Mouse (Mus musculus) heart, embryonic 13.5 days (tissue): ENCODE measurements around the gene Med24. TPM values are rescaled to one million over a fixed set of nuclear protein-coding genes. Genes with fewer than 3 reads are reported as not detected.

Experiments used
- ATAC-seq: fragments of 200-750 bp; cut with Nextera tagmentation; 2 replicates; pipeline ENCODE4 v1.8.0; 2017; ENCODE audit warnings: moderate TSS enrichment; ENCODE audit not compliant: insufficient number of reproducible peaks, low FRiP score, low TSS enrichment; ENCODE audit errors: extremely low read depth
- H3K27ac ChIP-seq: fragments of 300-500 bp; sonication (generic); replicated peaks from 2 replicates; pipeline ENCODE4 v1.5.1; 2015; ENCODE audit warnings: moderate library complexity, mild to moderate bottlenecking, inconsistent platforms
- H3K27me3 ChIP-seq: fragments of 300-500 bp; sonication (generic); replicated peaks from 2 replicates; pipeline ENCODE4 v1.6.1; 2015; ENCODE audit warnings: mild to moderate bottlenecking, inconsistent platforms
- H3K36me3 ChIP-seq: fragments of 300-500 bp; sonication (generic); 2 replicates; pipeline ENCODE4 v1.6.1; 2015; ENCODE audit warnings: mild to moderate bottlenecking, inconsistent platforms
- H3K4me1 ChIP-seq: fragments of 300-500 bp; sonication (generic); 2 replicates; pipeline ENCODE4 v1.6.1; 2015; ENCODE audit warnings: inconsistent platforms
- H3K4me2 ChIP-seq: fragments of 300-500 bp; sonication (generic); 2 replicates; pipeline ENCODE4 v1.6.1; 2015; ENCODE audit warnings: inconsistent platforms, mild to moderate bottlenecking, moderate library complexity
- H3K4me3 ChIP-seq: fragments of 300-500 bp; sonication (generic); 2 replicates; pipeline ENCODE4 v1.5.1; 2015; ENCODE audit warnings: moderate library complexity, mild to moderate bottlenecking, inconsistent platforms
- H3K9ac ChIP-seq: fragments of 300-500 bp; sonication (generic); 2 replicates; pipeline ENCODE4 v1.6.1; 2015; ENCODE audit warnings: inconsistent platforms, mild to moderate bottlenecking, moderate library complexity
- H3K9me3 ChIP-seq: fragments of 300-500 bp; sonication (generic); 2 replicates; pipeline ENCODE4 v1.6.1; 2016; ENCODE audit warnings: inconsistent platforms
- WGBS: fragments of 180-500 bp; shearing (Covaris S2); methylation state at CpG from one replicate; pipeline ENCODE4 v1.1.7; 2015; ENCODE audit warnings: mixed read lengths; 5-methylcytosine and 5-hydroxymethylcytosine counted together
- polyA plus RNA-seq: library from polyadenylated mRNA; unstranded; fragments of >200 nt; fragmentation: Nextera tagmentation; extraction: Ambion mirVana; gene quantifications from 2 replicates; pipeline ENCODE4 v1.2.1, GENCODE M21; 2015

Med24 gene
- polyA plus RNA-seq, 1 experiment from 2014 or later: 37.4 TPM

DNA sequence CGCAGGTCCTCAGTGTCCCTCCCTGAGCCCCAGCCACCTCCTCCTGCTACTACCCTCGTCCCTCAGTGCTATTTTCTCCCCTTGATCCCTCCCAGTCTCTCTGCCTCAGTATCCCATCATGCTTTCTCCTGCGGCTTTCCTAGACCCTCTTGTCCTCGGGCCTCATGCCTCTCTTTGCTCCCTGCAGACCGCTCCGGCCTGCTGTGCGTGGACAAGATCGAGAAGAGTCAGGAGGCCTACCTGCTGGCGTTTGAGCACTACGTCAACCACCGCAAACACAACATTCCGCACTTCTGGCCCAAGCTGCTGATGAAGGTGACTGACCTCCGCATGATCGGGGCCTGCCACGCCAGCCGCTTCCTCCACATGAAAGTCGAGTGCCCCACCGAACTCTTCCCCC lies 34.9 kb upstream of the Med24 start:
- peaks cover 60% of the 10 kb centered on the region for H3K4me1 ChIP-seq

DNA sequence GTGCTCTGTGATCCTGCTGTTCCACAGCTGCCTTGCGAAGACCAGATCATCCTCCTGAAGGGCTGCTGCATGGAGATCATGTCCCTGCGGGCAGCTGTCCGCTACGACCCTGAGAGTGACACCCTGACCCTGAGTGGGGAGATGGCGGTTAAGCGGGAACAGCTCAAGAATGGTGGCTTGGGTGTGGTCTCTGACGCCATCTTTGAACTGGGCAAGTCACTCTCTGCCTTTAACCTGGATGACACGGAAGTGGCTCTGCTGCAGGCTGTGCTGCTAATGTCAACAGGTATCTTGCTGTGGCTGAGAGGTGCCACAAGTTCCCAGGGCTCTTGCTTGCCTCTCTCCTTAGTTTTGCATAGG lies 34.2 kb upstream of the Med24 start:
- no peak overlapping the region; the same call in 1 of the 2 replicates for H3K27ac ChIP-seq
- no peak for ATAC-seq
- H3K4me1 ChIP-seq: peaks cover 54% of the 10 kb centered on the region
- peaks cover 72% of the 10 kb centered on the region for H3K36me3 ChIP-seq
- H3K27me3 ChIP-seq: no peaks in the 10 kb centered on the region
- 83% methylated on average over 8 of the region's 8 CpGs for WGBS
- no peak overlapping the region for H3K4me2 ChIP-seq
- no peaks in the 10 kb centered on the region for H3K9me3 ChIP-seq
- H3K4me3 ChIP-seq: no peak overlapping the region
- H3K9ac ChIP-seq: no peak overlapping the region

More for the DNA sequence above, 34.9 kb upstream of the Med24 start:
- H3K4me2 ChIP-seq: no peak overlapping the region
- H3K27me3 ChIP-seq: no peaks in the 10 kb centered on the region
- H3K27ac ChIP-seq: no peak overlapping the region
- ATAC-seq: no peak
- peak overlapping the region; percentile 33; the same call in 1 of the 2 replicates for H3K9ac ChIP-seq
- 85% methylated on average over 18 of the region's 18 CpGs for WGBS
- H3K9me3 ChIP-seq: no peaks in the 10 kb centered on the region
- H3K4me3 ChIP-seq: no peak overlapping the region
- H3K36me3 ChIP-seq: peaks cover 72% of the 10 kb centered on the region

DNA sequence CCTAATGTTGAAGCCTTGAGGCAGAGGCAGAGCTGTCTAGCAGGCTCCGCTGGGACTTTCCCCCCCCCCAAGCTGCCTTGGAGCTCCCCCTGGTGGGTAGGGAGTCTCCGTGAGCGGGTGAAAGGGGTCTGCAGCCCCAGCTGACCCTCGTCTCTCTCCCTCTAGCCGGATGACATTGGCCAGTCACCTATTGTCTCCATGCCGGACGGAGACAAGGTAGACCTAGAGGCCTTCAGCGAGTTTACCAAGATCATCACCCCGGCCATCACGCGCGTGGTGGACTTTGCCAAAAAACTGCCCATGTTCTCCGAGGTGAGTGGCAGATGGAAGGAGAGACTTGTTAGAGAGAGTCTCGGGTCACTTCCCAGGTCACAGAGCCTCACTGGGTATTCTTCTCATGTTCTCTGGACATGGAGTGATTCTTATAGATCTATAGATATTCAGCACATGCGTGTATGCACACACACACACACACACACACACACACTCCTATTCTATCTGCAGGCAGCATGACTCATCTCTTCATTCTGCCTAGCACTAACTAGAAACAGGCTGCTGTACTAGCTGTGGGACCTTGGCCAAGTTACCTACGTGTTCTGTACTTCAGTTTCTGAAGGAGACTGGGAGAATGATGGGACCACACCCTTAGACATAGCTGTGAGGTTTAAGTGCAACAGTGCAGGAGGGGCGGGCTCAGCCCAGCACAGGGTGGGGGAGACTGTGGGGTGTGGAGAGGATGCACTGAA lies 33.7 kb upstream of the Med24 start:
- Histone ChIP-seq H3K27ac (peak overlapping the region; percentile 21; the same call in 1 of the 2 replicates), H3K36me3 (peaks cover 74% of the 10 kb centered on the region), H3K9me3 (no peaks in the 10 kb centered on the region), H3K4me3 (no peak overlapping the region), H3K4me1 (peaks cover 48% of the 10 kb centered on the region), H3K4me2 (no peak overlapping the region), H3K9ac (no peak overlapping the region), H3K27me3 (no peaks in the 10 kb centered on the region)
- ATAC-seq: no peak
- 59% methylated on average over 17 of the region's 17 CpGs for WGBS

DNA sequence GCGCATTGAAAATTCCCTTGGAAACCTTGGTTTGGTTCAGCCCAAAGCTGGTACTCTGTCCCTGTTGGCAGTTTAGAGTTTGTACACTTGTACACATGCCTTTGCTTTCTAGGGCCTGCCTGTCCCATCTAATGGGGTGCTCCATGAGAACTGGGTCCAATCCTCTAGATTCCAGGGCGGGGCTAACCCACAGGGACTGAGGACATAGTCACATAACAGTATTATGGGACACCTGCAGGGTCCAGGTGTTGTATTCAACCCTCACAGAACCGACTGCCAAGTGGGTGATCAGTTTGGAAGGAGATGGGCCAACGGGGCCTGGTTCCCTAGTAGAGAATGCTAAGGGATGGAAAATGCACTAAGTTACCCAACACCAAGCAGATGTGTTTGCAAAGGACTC lies 32.7 kb upstream of the Med24 start:
- Histone ChIP-seq H3K4me2 (no peak overlapping the region), H3K9me3 (no peaks in the 10 kb centered on the region), H3K36me3 (peaks cover 84% of the 10 kb centered on the region), H3K27ac (no peak overlapping the region), H3K4me3 (no peak overlapping the region), H3K4me1 (peaks cover 38% of the 10 kb centered on the region), H3K9ac (peak overlapping the region; percentile 4; the same call in 1 of the 2 replicates), H3K27me3 (no peaks in the 10 kb centered on the region)
- no peak for ATAC-seq
- 88% methylated on average over 4 of the region's 4 CpGs for WGBS

- H3K4me2 ChIP-seq: no peak overlapping the region
- no peak overlapping the region; the same call in 1 of the 2 replicates for H3K9ac ChIP-seq
- H3K9me3 ChIP-seq: no peaks in the 10 kb centered on the region
- no peaks in the 10 kb centered on the region for H3K27me3 ChIP-seq
- ATAC-seq: no peak
- H3K4me3 ChIP-seq: no peak overlapping the region
- H3K36me3 ChIP-seq: peaks cover 69% of the 10 kb centered on the region
- H3K4me1 ChIP-seq: peaks cover 49% of the 10 kb centered on the region
- WGBS: 70% methylated on average over 12 of the region's 12 CpGs
- H3K27ac ChIP-seq: no peak overlapping the region
Observed at GRCm38 (mm10) chr11:98756711-98757110, 27.5 kb upstream of the Med24 start.

DNA sequence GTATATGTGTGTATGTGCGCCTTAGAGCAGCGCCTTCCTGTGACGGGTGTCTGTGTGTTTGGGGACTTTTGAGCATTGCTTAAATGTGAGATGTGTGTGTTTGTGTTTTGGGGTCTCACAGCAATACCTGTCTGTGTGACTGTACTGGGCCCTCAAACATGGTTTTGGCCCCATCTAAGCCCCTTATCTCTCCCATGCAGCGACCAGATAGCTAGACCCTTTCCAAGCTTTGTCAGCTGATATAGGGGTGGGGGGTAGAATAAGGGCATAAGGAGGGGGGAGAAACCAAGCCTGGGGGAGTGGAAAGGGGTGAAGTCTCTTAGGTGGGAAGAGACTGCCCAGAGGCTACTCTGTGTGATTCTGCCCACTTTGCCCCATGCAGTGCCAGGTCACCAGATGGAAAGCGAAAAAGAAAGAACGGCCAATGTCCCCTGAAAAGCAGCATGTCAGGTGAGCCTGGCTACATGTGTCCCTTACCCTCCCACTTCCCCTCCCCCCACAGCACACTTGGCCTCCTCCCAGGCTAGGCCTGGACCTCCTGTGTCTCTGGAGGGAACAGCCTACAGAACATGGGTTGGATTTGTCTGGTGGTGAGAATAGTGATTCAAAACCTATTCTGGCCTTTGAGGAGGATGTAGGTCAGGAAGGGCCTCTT lies 26.6 kb upstream of the Med24 start:
- H3K4me3 ChIP-seq: no peak overlapping the region

DNA sequence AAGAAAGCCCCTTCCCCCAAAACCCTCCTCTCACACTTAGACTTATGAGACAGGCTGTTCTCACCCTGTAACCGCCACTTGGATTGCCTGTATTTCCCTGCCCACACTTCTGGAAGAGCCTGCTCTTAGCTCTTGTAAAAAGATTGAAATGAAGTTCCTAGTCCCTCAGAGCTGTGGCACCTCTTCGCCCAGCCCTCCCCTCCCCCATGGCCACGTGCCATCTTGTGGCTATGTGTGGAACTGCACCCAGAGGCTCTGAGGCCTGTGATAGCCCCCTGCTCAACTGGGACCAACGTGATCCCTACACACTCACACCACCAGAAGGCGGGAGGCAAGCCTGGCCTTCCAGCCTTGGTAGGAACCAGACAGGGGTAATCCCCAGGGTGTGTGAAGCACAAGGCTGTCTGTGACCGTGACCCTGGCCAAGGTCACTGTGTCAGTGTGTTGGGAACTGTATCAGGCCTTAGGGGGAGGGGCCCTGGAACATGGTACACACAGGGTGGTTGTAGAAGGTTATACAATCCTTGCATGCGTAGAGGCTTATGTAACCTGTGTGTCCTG lies 25.5 kb upstream of the Med24 start:
- Histone ChIP-seq H3K9ac (peak overlapping the region; percentile 65), H3K27ac (peak overlapping the region; percentile 92), H3K4me3 (no peak overlapping the region), H3K27me3 (no peaks in the 10 kb centered on the region), H3K36me3 (peaks cover 49% of the 10 kb centered on the region), H3K9me3 (no peaks in the 10 kb centered on the region), H3K4me2 (peak overlapping the region; percentile 18), H3K4me1 (peaks cover 69% of the 10 kb centered on the region)
- peak; percentile 27; the same call in 1 of the 2 replicates for ATAC-seq
- WGBS: 19% methylated on average over 7 of the region's 7 CpGs

More for the DNA sequence above, 26.6 kb upstream of the Med24 start:
- 77% methylated on average over 6 of the region's 6 CpGs for WGBS
- peak overlapping the region; percentile 30; the same call in 1 of the 2 replicates for H3K27ac ChIP-seq
- H3K4me1 ChIP-seq: peaks cover 57% of the 10 kb centered on the region
- peak overlapping the region; percentile 57; the same call in 1 of the 2 replicates for H3K9ac ChIP-seq
- H3K36me3 ChIP-seq: peaks cover 61% of the 10 kb centered on the region
- no peaks in the 10 kb centered on the region for H3K27me3 ChIP-seq
- no peaks in the 10 kb centered on the region for H3K9me3 ChIP-seq
- no peak overlapping the region for H3K4me2 ChIP-seq
- ATAC-seq: no peak

- Histone ChIP-seq H3K4me2 (peak overlapping the region; percentile 18), H3K4me1 (peaks cover 74% of the 10 kb centered on the region), H3K27me3 (no peaks in the 10 kb centered on the region), H3K4me3 (no peak overlapping the region), H3K36me3 (peaks cover 46% of the 10 kb centered on the region), H3K9ac (peak overlapping the region; percentile 65), H3K27ac (peak overlapping the region; percentile 92), H3K9me3 (no peaks in the 10 kb centered on the region)
- WGBS: 43% methylated on average over 9 of the region's 9 CpGs
- no peak for ATAC-seq
Observed at GRCm38 (mm10) chr11:98754151-98754620, 25.0 kb upstream of the Med24 start.

- H3K27ac ChIP-seq: peak overlapping the region; percentile 92
- H3K36me3 ChIP-seq: peaks cover 36% of the 10 kb centered on the region
- no peaks in the 10 kb centered on the region for H3K27me3 ChIP-seq
- H3K4me1 ChIP-seq: peaks cover 83% of the 10 kb centered on the region
- H3K4me2 ChIP-seq: no peak overlapping the region
- no peak for ATAC-seq
- peak overlapping the region; percentile 65 for H3K9ac ChIP-seq
- H3K4me3 ChIP-seq: no peak overlapping the region
- no peaks in the 10 kb centered on the region for H3K9me3 ChIP-seq
- 89% methylated on average over 5 of the region's 5 CpGs for WGBS
Observed at GRCm38 (mm10) chr11:98753264-98753663, 24.0 kb upstream of the Med24 start.

- H3K4me3 ChIP-seq: no peak overlapping the region
- peaks cover 89% of the 10 kb centered on the region for H3K4me1 ChIP-seq
- peak overlapping the region; percentile 76; the same call in 1 of the 2 replicates for H3K9ac ChIP-seq
- H3K4me2 ChIP-seq: no peak overlapping the region
- 75% methylated on average over 10 of the region's 10 CpGs for WGBS
- peaks cover 32% of the 10 kb centered on the region for H3K36me3 ChIP-seq
- no peaks in the 10 kb centered on the region for H3K9me3 ChIP-seq
- no peak for ATAC-seq
- peak overlapping the region; percentile 92 for H3K27ac ChIP-seq
- H3K27me3 ChIP-seq: no peaks in the 10 kb centered on the region
Observed at GRCm38 (mm10) chr11:98752562-98753140, 23.4 kb upstream of the Med24 start.

GRCm38 (mm10) chr11:98751221-98751782 lies 22.1 kb upstream of the Med24 start:
- H3K36me3 ChIP-seq: peaks cover 19% of the 10 kb centered on the region
- peak overlapping the region; percentile 92 for H3K27ac ChIP-seq
- 5% methylated on average over 6 of the region's 6 CpGs for WGBS
- peak overlapping the region; percentile 76 for H3K9ac ChIP-seq
- ATAC-seq: 0 out of 2 replicates have a peak, but pooled peaks have one; percentile 31
- no peaks in the 10 kb centered on the region for H3K27me3 ChIP-seq
- peak overlapping the region; percentile 64 for H3K4me2 ChIP-seq
- peak overlapping the region; percentile 26 for H3K4me3 ChIP-seq
- H3K9me3 ChIP-seq: no peaks in the 10 kb centered on the region
- peaks cover 99% of the 10 kb centered on the region for H3K4me1 ChIP-seq
